Mouse (Mus musculus) CD4-positive helper T cell, adult 2 months (primary cell): ENCODE results near the gene Gm44511.
"Not testable (repeated sequence)": the region's sequence is repeated elsewhere in the genome, so short reads cannot be mapped to it uniquely, and the experiment has no call there.

ENCODE experiments used
- DNase-seq: peaks from one replicate; pipeline ENCODE4 v3.0.0-alpha.2; 2012; ENCODE audit warnings: low read depth, missing footprints, low spot score

Gm44511 gene

DNA sequence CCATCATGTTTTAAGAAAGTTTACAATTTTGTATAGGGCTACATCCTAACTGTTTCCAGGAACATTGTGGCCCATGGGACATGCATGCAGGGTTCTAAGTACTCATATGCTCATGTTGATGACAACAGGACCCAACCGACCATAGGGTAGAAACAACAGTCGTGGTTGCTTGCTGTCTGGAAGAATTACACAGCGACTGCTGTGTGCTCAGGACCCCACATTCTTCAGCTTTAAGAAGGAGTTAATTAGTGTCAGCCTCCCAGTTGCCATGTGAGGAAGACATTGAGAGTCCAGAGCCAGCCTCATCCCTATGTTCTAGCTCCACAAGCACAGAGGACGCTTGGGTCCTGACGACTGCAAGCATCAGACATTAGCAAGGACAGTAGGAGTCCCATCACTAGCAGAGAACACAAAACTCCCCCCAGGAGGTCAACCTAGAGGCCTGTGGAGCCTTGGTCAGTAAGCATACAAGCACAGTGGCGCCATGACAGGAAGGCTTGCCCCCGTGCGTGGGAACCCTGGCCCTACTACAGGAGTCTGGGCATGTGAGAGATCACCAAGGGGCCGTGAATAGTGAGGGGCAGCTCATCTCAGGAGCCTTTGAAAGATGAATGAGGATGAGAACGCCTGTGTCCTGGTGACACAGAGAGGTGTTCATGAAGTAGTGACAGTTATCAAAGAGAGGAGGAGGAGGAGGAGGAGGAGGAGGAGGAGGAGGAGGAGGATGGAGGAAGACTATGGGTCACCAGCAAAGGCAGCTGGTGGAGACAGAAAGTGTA is 63.0 kb downstream of the Gm44511 start:
- not testable (repeated sequence) for DNase-seq

DNA sequence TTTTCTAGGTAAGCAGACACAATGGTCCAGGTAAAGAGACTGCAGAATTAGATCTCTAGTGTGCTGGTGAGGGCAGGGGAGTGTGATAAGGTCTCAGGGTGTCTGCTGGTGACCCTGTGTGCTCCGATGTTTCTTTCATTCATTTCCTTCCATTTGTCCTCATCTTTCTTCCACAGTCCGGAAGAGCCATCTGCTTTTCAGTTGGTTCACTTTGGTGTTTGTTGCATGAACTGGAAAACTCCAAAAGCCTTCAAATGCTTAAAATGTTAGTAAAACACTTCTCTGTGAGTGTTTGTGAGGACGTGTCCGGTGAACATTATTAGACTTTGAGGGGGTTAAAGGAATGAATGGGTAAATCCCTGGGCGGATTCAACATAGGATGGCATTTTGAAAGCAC is 65.0 kb downstream of the Gm44511 start:
- DNase-seq: no peak

GRCm38 (mm10) chr6:128760416-128761143 is 65.5 kb downstream of the Gm44511 start:
- peak; percentile 90 for DNase-seq

DNA sequence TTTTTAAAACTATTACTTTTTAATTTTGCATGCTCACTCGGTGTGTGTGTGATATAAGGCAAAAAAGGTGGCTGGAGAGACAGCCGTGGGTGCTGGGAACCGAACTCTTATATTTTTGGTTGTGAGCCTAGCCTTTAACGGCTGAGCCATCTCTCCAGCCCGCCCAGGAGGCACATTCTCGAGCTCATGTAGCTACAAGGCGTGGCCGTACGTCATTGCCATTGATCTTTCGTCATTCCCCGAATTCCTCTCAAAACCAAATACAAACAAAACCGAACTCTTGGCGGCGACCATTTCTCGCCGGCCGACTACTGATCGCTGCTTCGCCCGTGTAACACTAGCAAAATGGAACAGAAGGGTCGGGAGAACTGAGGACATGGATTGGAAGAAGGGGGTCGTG is 66.1 kb downstream of the Gm44511 start:
- peak; percentile 90 for DNase-seq

GRCm38 (mm10) chr6:128759221-128759950 is 66.7 kb downstream of the Gm44511 start:
- no peak for DNase-seq

GRCm38 (mm10) chr6:128755402-128755763 is 70.7 kb downstream of the Gm44511 start:
- DNase-seq: not testable (repeated sequence)

DNA sequence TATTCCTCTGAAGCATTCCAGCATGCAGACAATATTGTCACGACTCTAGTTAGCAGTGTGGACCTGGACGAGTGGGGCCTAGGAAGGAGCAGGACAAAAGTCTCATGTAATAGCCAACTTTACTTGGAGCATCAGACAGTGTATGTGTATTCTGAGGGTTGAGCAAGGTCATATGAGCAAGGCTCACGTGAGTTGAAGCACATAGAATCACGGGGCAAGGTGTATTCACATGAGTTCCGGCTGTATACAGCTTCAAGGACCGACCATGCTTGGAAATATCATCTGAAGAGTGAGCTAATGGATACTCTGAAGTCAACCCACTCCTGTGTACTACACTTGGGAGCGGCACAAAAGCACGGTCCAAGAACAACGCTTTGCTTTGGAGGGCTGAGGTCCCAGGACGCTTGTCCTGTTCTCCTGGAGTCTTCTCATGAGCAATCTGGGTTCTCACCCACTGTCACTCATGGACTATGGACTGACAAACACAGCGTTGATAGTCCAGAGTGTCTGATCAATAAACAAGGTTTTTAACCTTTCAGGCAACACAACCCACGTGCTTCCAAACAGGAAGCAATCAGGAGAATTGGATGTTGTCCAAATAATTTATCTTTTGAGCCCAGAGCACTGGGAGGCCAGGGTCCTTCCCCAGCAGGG is 71.2 kb downstream of the Gm44511 start:
- DNase-seq: not testable (repeated sequence)

- peak; percentile 31 for DNase-seq
These were observed 71.8 kb downstream of the Gm44511 start for GRCm38 (mm10) chr6:128754265-128754664.

DNA sequence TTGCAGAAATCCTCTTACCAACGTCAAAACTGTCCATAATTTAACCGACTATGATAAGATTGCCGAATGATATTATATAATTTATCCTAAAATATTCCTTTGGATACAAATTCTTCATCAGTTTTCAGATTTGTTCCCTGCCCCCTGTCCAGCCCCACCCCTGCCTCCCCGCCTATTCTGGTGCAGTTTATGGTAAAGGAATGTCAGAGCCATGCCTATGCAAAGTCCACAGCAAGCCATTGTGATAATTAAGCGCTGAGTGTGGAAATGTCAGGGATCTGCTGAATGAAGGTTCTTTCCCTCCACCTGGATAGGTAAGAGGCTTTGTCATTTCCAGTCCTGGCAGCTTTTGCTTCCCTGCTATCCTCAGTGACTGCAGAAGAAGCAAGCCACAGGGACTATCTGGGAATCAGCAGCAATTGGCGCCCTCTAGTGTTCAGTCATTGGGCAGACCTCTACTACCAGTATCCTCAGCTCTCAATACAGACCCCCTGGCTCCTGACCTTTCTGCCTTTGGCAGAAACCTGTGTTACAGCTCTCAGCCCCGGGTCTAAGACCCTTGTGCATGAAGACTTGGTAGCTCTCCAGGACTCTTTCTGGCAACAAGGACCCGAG is 72.4 kb downstream of the Gm44511 start:
- peak; percentile 57 for DNase-seq

GRCm38 (mm10) chr6:128747006-128747405 is 79.1 kb downstream of the Gm44511 start:
- DNase-seq: not testable (repeated sequence)

- DNase-seq: no peak
These were observed 88.7 kb downstream of the Gm44511 start for GRCm38 (mm10) chr6:128737445-128737844.

DNA sequence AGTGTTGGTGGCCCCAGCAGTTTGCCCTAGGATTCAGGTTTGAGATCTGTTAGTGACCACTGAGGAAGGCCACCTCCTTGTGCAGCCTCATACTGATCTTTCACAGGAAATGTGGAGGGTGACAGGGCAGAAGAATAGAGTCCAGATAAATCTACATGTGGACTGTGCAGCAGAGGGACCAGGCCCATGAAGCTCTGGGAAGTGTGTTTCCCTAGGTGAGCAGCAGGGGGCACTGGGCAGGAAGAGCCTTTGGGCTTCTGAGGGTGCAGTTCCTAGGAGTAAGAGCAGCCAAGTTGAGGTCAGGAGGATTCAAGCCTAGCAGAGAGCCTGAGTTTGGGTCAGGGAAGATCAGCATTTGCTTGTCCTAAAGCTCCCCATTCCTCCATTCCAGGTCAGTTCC is 90.0 kb downstream of the Gm44511 start:
- peak; percentile 27 for DNase-seq

GRCm38 (mm10) chr6:128734896-128735295 is 91.2 kb downstream of the Gm44511 start:
- DNase-seq: no peak

DNA sequence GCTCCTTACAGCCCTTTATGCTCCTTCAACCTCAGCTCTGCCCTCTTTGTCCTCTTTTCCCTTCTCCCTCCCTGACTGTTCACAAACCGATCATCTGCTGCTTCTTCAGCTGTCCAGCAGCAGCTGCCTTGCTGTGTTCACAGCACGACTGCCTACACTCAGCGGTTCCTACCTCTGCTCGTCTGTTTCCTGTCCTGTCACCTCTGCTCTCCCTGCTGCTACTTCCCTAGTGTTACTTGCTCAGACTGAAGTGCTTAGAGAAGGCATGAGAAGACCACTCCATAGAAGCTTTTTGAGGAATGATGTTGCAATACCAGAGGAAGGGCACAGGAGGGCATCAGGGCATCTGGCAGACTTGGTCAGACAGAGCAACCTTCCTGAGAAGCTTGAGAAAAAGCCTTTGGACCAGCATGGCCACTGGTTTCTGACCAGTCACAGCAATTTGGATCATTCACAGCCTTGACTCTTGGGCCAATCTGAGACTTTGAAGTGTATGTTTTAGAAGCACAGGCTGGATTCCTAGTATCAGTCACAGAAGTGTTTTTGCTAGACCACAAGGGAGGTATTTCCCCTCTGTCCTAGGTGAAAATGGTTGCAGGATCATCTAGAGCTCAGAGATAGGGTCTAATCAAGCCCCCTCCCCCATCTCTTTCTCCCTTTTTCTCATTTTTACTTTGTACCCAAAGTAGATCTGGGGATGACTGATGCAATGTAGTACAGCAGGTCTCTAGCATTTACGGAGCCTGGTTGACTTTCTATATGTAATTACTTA is 92.0 kb downstream of the Gm44511 start:
- no peak for DNase-seq

DNA sequence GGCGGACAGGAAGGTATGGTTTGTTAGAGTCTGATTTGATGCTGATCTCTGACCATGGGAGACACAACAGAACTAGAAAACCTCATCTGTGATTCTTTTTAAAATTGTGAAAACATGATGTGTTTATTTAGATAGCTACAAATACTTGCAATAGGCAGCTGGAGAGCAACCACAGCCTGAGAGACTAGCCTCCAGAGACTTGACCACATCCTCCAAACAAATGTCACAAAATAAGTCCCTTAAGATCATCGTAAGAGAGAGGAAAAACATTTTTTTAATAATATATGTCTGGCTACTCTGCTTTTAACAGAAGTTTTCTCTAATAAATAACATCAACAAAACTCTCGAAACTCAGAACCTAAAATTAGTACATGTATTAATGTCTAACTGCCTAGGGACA is 94.1 kb downstream of the Gm44511 start:
- no peak for DNase-seq
